Mouse (Mus musculus): ENCODE data around the gene Gm47985. TPM values are rescaled to one million over a fixed set of nuclear protein-coding genes. Genes with fewer than 3 reads are reported as not detected.
A peak's percentile ranks its signal among the peaks of the same experiment; 100 is the strongest.

Gm47985 gene
- polyA plus RNA-seq, 2 experiments: 2.0 to 2.2 TPM

GRCm38 (mm10) chr1:151215985-151216384, 33.6 kb downstream of the Gm47985 start:
- ATAC-seq (ENCODE audit: insufficient read depth) (no peak), DNase-seq (ENCODE audit: low read depth in 3 of 3, low spot score in 3 of 3) (no peak)
- Histone ChIP-seq H3K27ac (no peak overlapping the region), H3K9ac (replicated peaks) (no peak overlapping the region), H3K36me3 (replicated peaks; ENCODE audit: control insufficient read depth, insufficient read depth, low read depth) (no peaks in the 10 kb centered on the region), H3K4me3 (ENCODE audit: insufficient read depth in 1 of 2, low read depth in 2 of 2, low read length in 2 of 2) (no peak overlapping the region), H3K9me3 (ENCODE audit: control insufficient read depth, low read length) (no peaks in the 10 kb centered on the region), H3K4me1 (replicated peaks; ENCODE audit: control insufficient read depth in 2 of 2, insufficient read depth in 2 of 2, low read length in 1 of 2) (peaks cover 9 to 24% of the 10 kb centered on the region in 2 experiments; a peak in 3 of 4 replicates), H3K27me3 (ENCODE audit: control insufficient read depth, insufficient read depth, low read length) (no peaks in the 10 kb centered on the region), H3K4me2 (ENCODE audit: low read depth) (no peak overlapping the region)
- 21% methylated on average over 1 of the region's 1 CpGs for WGBS (ENCODE audit: insufficient replicate concordance)
- TF ChIP-seq CTCF (IDR thresholded peaks at IDR 0.05; ENCODE audit: low read depth) (no peak), EP300 (IDR thresholded peaks at IDR 0.05; ENCODE audit: low read depth) (no peak)

- no peak overlapping the region for H3K9ac ChIP-seq (replicated peaks)
- peak; percentile 54 for ATAC-seq (ENCODE audit: insufficient read depth)
- no peak overlapping the region for H3K27ac ChIP-seq
- WGBS (ENCODE audit: insufficient replicate concordance): 32% methylated on average over 3 of the region's 3 CpGs
- no peaks in the 10 kb centered on the region for H3K36me3 ChIP-seq (replicated peaks; ENCODE audit: control insufficient read depth, insufficient read depth, low read depth)
- peaks cover 9 to 23% of the 10 kb centered on the region in 2 experiments; a peak in 3 of 4 replicates for H3K4me1 ChIP-seq (replicated peaks; ENCODE audit: control insufficient read depth in 2 of 2, insufficient read depth in 2 of 2, low read length in 1 of 2)
- H3K9me3 ChIP-seq (ENCODE audit: control insufficient read depth, low read length): no peaks in the 10 kb centered on the region
- H3K27me3 ChIP-seq (ENCODE audit: control insufficient read depth, insufficient read depth, low read length): no peaks in the 10 kb centered on the region
- peak in 1 of 3 experiments; percentile 11 for DNase-seq (ENCODE audit: low read depth in 3 of 3, low spot score in 3 of 3)
- TF ChIP-seq CTCF (IDR thresholded peaks at IDR 0.05; ENCODE audit: low read depth): no peak
- no peak overlapping the region for H3K4me3 ChIP-seq (ENCODE audit: insufficient read depth in 1 of 2, low read depth in 2 of 2, low read length in 2 of 2)
- H3K4me2 ChIP-seq (ENCODE audit: low read depth): no peak overlapping the region
These were observed 34.1 kb downstream of the Gm47985 start for GRCm38 (mm10) chr1:151216417-151216816.

GRCm38 (mm10) chr1:151219045-151219444, 36.7 kb downstream of the Gm47985 start:
- no peaks in the 10 kb centered on the region for H3K9me3 ChIP-seq (ENCODE audit: control insufficient read depth, low read length)
- no peak overlapping the region for H3K27ac ChIP-seq
- 78% methylated on average over 5 of the region's 5 CpGs for WGBS (ENCODE audit: insufficient replicate concordance)
- H3K4me1 ChIP-seq (replicated peaks; ENCODE audit: control insufficient read depth in 2 of 2, insufficient read depth in 2 of 2, low read length in 1 of 2): peaks cover 4 to 19% of the 10 kb centered on the region in 2 experiments; a peak in 3 of 4 replicates
- no peak overlapping the region for H3K4me2 ChIP-seq (ENCODE audit: low read depth)
- ATAC-seq (ENCODE audit: insufficient read depth) (no peak), DNase-seq (ENCODE audit: low read depth in 3 of 3, low spot score in 3 of 3) (no peak)
- H3K27me3 ChIP-seq (ENCODE audit: control insufficient read depth, insufficient read depth, low read length): no peaks in the 10 kb centered on the region
- no peak overlapping the region for H3K4me3 ChIP-seq (ENCODE audit: insufficient read depth in 1 of 2, low read depth in 2 of 2, low read length in 2 of 2)
- H3K9ac ChIP-seq (replicated peaks): no peak overlapping the region
- H3K36me3 ChIP-seq (replicated peaks; ENCODE audit: control insufficient read depth, insufficient read depth, low read depth): no peaks in the 10 kb centered on the region
- TF ChIP-seq CTCF (IDR thresholded peaks at IDR 0.05; ENCODE audit: low read depth) (no peak), EP300 (IDR thresholded peaks at IDR 0.05; ENCODE audit: low read depth) (no peak)

DNA sequence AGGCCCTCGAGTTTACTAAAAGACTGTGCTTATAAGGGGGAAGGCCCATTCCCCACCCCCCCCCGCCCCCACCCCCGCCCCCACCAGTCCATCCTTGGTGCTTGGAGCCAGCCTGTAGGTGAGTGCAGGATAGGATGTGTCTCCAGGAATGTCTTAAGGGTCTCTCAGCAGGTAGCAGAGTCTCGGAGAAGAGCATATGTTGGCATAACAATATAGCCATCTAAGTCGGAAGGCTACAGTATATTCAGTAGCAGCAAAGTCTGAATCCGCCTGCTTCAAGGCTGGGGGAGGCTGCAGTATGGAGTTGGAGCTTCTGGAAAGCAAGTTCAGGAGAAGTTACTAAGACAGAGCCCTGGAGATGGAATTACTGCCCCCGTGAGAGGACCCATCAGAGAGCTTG, 37.8 kb downstream of the Gm47985 start:
- WGBS (ENCODE audit: insufficient replicate concordance): 67% methylated on average over 7 of the region's 7 CpGs
- Histone ChIP-seq H3K9ac (replicated peaks) (no peak overlapping the region), H3K4me3 (ENCODE audit: insufficient read depth in 1 of 2, low read depth in 2 of 2, low read length in 2 of 2) (no peak overlapping the region), H3K36me3 (replicated peaks; ENCODE audit: control insufficient read depth, insufficient read depth, low read depth) (no peaks in the 10 kb centered on the region), H3K4me2 (ENCODE audit: low read depth) (no peak overlapping the region), H3K27me3 (ENCODE audit: control insufficient read depth, insufficient read depth, low read length) (no peaks in the 10 kb centered on the region), H3K9me3 (ENCODE audit: control insufficient read depth, low read length) (no peaks in the 10 kb centered on the region), H3K4me1 (replicated peaks; ENCODE audit: control insufficient read depth in 2 of 2, insufficient read depth in 2 of 2, low read length in 1 of 2) (peaks cover 4 to 19% of the 10 kb centered on the region in 2 experiments; a peak in 3 of 4 replicates), H3K27ac (no peak overlapping the region)
- DNase-seq (ENCODE audit: low read depth in 3 of 3, low spot score in 3 of 3): no peak
- TF ChIP-seq CTCF (IDR thresholded peaks at IDR 0.05; ENCODE audit: low read depth) (no peak), EP300 (IDR thresholded peaks at IDR 0.05; ENCODE audit: low read depth) (no peak)
- no peak for ATAC-seq (ENCODE audit: insufficient read depth)

- no peaks in the 10 kb centered on the region for H3K27me3 ChIP-seq (ENCODE audit: control insufficient read depth, insufficient read depth, low read length)
- WGBS (ENCODE audit: insufficient replicate concordance): 61% methylated on average over 10 of the region's 10 CpGs
- H3K27ac ChIP-seq: no peak overlapping the region
- DNase-seq (ENCODE audit: low read depth in 3 of 3, low spot score in 3 of 3): no peak
- no peak overlapping the region for H3K4me2 ChIP-seq (ENCODE audit: low read depth)
- H3K9me3 ChIP-seq (ENCODE audit: control insufficient read depth, low read length): no peaks in the 10 kb centered on the region
- TF ChIP-seq CTCF (IDR thresholded peaks at IDR 0.05; ENCODE audit: low read depth) (0 out of 2 replicates have a peak, but pooled peaks have one; percentile 12), EP300 (IDR thresholded peaks at IDR 0.05; ENCODE audit: low read depth) (no peak)
- no peak for ATAC-seq (ENCODE audit: insufficient read depth)
- no peak overlapping the region for H3K9ac ChIP-seq (replicated peaks)
- H3K36me3 ChIP-seq (replicated peaks; ENCODE audit: control insufficient read depth, insufficient read depth, low read depth): no peaks in the 10 kb centered on the region
- 0 out of 4 replicates have a peak, but pooled peaks cover 0 to 2% of the 10 kb centered on the region in 2 experiments for H3K4me1 ChIP-seq (replicated peaks; ENCODE audit: control insufficient read depth in 2 of 2, insufficient read depth in 2 of 2, low read length in 1 of 2)
- H3K4me3 ChIP-seq (ENCODE audit: insufficient read depth in 1 of 2, low read depth in 2 of 2, low read length in 2 of 2): no peak overlapping the region
These were observed 40.4 kb downstream of the Gm47985 start for GRCm38 (mm10) chr1:151222561-151223267.
